Mouse (Mus musculus): ENCODE results near the gene Bsx.

The Bsx gene

DNA sequence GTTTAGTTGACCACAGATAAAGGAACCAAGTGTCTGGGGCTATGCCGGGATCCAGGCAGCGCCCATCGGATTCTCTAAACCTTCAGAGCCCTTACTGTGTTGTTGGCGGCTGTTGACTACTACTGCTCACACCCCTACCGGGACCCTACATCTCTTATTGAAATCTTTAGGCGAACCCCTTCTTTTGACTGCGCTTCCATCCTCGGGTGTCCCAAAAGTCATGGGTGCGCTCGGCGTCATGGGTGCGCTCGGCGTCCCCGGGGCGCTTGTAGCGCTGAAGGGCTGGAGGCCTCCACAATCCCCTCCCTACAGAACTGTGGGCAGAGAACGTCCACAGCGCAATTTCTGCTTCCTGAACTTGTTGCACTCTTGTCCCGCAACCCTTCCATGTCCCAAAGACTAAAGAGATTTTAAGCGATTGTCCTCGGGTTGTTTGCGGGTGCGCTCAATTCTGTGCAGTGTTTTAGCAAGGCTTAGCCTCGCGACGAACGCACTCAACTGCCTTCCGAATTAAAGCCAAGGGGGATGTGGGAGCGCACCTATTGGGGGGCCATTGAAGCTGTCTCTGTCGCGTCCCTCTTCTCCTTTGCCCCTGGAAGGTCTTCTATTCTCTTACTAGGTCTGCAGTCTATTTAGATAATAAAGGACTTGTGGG lies 4.5 kb downstream of the Bsx start:
- in situ Hi-C loops (cut with MboI; ENCODE audit: low pct_unique_long_range_greater_than_20kb in 1 of 2, low sequenced_read_pairs in 2 of 2, unreplicated experiment in 1 of 2): no loop called here

DNA sequence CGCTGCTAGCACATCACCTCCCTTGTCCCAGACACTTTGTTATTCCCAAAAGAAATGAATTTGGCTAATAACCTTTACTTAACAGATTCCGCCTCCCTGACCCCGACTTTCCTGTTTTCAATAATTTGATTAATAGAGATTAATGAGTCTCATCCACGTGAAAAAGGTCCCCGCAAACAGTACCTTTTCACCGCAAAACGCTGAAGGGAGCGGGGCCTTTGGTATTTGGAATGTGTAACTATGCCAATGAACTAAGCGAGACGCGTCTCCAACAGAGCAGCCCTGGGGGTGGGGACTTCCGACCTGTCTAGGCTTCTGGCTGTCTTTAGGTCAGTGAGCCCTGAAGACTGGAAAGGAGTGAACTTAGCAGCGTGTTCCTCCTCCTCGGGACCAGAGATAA lies 5.1 kb downstream of the Bsx start:
- in situ Hi-C loops (cut with MboI; ENCODE audit: low pct_unique_long_range_greater_than_20kb in 1 of 2, low sequenced_read_pairs in 2 of 2, unreplicated experiment in 1 of 2): no loop called here

DNA sequence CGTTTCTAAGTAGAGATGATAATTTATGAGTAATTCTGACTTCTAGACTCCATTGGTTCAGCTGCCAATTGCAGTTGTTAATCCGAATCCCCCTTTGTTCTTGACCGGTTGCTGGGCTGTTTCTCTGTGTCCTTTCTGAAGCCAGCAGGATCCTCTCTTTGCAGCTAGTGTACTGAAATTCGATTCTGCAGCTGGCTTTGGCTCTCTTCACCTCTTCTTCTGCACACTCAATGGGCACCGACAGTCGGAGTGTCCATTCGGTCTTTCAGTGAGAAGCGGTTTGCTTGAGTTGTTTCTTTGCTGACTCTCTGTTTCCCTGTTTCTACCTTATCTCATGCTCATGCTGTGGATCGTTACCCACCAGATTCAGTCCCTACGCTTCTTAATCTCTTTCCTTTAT lies 11.7 kb downstream of the Bsx start:
- in situ Hi-C loops (cut with MboI; ENCODE audit: low pct_unique_long_range_greater_than_20kb in 1 of 2, low sequenced_read_pairs in 2 of 2, unreplicated experiment in 1 of 2): no loop called here

DNA sequence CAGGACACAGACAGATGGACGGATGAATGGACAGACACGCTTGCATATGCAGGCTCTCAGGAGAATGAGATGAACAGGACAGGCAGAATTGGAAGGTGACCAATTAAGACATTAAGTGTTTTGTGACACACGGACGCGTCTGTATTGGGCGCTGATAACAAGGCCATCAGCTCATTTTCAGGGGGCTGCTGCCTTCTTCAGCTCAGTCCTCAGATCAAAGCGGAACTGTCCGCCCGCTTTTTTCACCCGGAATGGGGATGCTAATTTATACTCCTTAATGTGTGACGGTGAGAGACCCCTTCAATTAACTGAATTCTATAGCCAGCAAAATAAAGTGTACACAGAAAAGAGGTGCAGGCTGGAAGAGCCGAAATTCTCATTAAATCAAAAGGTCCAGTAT lies 15.5 kb downstream of the Bsx start:
- in situ Hi-C loops (cut with MboI; ENCODE audit: low pct_unique_long_range_greater_than_20kb in 1 of 2, low sequenced_read_pairs in 2 of 2, unreplicated experiment in 1 of 2): no loop called here

DNA sequence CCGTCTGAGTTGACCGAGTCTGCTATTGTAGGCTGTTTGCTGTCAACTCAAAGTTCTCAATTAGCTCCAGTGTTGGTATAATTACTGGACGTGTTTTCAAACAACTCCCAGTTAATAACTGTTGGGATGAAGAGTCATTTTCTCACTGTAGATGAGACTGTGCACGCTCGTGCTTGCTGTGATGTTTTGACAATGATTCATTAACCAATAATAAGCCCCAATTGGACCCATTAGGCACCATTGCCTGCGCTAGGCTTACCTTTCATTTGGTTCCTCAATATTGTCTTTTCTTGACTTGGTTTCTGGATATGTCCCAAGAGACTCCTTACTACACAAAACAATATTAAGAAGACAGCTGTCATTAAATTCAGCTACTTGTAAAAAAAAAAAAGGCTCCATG lies 18.5 kb downstream of the Bsx start:
- in situ Hi-C loops (cut with MboI; ENCODE audit: low pct_unique_long_range_greater_than_20kb in 1 of 2, low sequenced_read_pairs in 2 of 2, unreplicated experiment in 1 of 2): no loop called here

DNA sequence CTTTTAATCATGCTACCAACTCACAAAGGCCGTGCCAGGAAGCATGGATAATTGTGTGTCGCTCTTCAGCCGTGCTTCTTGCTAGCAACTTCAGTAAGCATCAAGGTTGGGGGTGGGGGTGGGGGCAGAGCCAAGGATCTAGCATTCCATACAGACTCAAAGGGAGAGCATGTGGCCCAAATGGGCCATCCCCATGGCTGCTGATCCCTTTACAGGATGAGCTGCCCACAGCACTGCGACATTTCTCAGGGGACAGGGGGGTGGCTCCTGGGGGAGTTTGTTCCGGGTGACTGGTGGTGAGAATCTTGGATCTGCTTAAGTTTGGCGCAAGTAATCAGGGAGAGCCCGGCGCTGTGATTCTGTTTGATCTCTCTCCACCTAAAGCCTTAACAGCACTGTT lies 33.5 kb downstream of the Bsx start:
- in situ Hi-C loops (cut with MboI; ENCODE audit: low pct_unique_long_range_greater_than_20kb in 1 of 2, low sequenced_read_pairs in 2 of 2, unreplicated experiment in 1 of 2): no loop called here

DNA sequence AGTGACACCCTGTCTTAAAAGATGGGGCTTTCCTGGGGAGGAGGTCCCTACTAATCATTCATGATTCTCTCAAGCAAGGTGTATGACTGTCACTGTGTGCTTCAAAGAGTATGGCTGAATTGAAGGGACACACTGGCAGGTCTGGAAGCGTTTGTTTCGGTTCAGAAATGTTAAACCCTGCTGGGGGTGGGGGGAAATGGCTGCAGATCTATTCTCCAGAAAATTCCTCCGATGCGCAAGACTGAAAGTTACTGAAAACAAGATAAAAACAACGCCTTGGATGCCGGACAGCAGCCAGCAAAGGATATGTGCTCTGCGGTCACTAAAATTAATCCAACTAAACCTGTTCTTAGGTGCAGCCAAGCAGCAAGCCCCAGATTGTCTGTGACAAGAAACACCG lies 34.5 kb downstream of the Bsx start:
- in situ Hi-C loops (cut with MboI; ENCODE audit: low pct_unique_long_range_greater_than_20kb in 1 of 2, low sequenced_read_pairs in 2 of 2, unreplicated experiment in 1 of 2): no loop called here

DNA sequence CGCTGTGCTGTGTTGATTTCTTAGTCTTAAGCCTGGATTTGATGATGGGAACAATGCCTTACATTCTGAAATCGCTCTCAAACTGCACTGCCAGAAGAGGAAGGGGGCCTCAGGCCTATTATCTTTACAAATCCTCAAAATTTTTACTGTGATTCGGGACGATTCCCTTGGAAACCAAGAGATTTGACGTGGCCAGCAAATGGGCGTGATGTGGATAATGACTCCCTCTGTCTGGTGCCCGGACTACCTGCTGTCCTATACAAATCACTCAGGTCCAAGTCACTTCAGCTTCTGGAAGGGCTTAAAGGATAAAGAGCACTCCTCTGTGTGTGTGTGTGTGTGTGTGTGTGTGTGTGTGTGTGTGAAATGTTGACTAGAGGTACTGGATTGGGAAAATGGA lies 35.0 kb downstream of the Bsx start:
- in situ Hi-C loops (cut with MboI; ENCODE audit: low pct_unique_long_range_greater_than_20kb in 1 of 2, low sequenced_read_pairs in 2 of 2, unreplicated experiment in 1 of 2): no loop called here

DNA sequence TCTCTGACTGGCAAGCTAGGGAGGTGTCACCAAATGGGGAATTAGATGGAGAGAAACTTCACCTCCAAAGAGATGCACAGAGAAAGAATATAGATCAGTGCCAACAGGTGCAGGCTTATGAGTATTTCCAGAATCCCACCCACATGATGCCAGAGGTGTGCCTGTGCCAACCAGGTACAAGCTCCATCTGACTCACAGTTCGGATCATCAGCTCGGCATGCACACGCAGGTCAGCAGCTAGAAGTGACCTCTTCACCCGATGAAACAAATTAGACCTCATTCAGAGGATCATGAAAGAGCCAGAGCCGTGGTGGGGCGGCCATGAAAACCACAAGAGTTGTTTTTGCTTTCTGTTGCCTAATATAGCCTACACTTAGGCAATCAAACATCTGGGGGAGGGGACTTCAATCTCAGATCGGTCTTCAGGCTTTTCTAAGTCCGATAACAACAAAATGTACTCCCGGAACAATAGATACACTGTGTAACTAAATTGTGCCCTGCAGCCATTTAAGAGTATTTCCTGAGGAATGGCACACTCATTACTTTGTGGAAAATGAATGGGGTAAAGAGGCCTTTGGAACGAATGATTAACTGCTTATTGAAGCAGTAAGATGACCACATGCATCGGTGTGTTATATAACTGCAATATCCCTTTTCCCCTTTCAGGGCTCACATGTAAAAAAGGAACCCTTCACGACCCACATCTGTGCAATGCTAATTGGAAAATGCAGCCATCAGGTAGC lies 44.1 kb downstream of the Bsx start:
- in situ Hi-C loops (cut with MboI; ENCODE audit: low pct_unique_long_range_greater_than_20kb in 1 of 2, low sequenced_read_pairs in 2 of 2, unreplicated experiment in 1 of 2): no loop called here

DNA sequence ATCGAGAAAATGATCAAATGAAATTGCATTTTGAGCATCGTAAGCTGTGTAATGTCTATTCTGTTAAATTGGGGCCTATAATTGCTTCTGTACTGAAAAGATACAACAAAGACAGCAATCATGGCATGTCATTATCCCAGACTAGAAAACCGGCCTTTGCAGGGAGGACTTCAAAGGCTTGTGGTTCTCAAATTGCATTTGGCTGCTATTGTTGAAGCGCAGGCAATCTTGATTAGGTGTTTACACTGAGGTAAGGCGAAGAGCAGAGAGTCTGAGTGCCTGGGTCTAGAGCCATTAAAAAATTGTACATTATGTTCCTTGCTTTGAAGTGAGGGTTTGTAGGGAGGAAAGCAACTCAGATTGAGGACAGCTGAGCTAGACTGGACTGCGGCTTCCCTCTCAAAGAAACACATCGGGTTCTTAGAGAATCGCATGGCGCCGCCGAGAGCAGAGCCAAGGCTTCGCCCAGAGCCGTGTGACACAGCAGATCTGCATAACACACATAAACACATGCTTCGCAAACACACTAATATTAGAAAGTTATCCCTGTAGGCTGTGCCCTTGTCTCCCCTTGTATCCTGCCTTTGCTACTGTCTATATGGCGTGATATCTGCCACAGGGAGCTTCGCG lies 53.5 kb downstream of the Bsx start:
- in situ Hi-C loops (cut with MboI; ENCODE audit: low pct_unique_long_range_greater_than_20kb in 1 of 2, low sequenced_read_pairs in 2 of 2, unreplicated experiment in 1 of 2): no loop called here

Measured in mouse embryonic stem cell (cell line).